Mouse (Mus musculus): Measurements from ENCODE around the gene Acy3. TPM values are rescaled to one million over a fixed set of nuclear protein-coding genes. Genes with fewer than 3 reads are reported as not detected.
"Not testable (repeated sequence)": the region's sequence is repeated elsewhere in the genome, so short reads cannot be mapped to it uniquely, and the experiment has no call there.

The Acy3 gene
- polyA plus RNA-seq, 2 experiments: 9.1 to 10.8 TPM

- Histone ChIP-seq H3K4me1 (replicated peaks; ENCODE audit: control insufficient read depth in 2 of 2, insufficient read depth in 2 of 2, low read length in 1 of 2) (no peaks in the 10 kb centered on the region), H3K9ac (replicated peaks) (no peak overlapping the region), H3K36me3 (replicated peaks; ENCODE audit: control insufficient read depth, insufficient read depth, low read depth) (no peaks in the 10 kb centered on the region), H3K27ac (no peak overlapping the region), H3K4me3 (ENCODE audit: insufficient read depth in 1 of 2, low read depth in 2 of 2, low read length in 2 of 2) (no peak overlapping the region), H3K4me2 (ENCODE audit: low read depth) (no peak overlapping the region), H3K9me3 (ENCODE audit: control insufficient read depth, low read length) (no peaks in the 10 kb centered on the region), H3K27me3 (ENCODE audit: control insufficient read depth, insufficient read depth, low read length) (no peaks in the 10 kb centered on the region)
- no peak for DNase-seq (ENCODE audit: low read depth in 3 of 3, low spot score in 3 of 3)
- no peak for TF ChIP-seq EP300 (IDR thresholded peaks at IDR 0.05; ENCODE audit: low read depth)
- TF ChIP-seq CTCF (IDR thresholded peaks at IDR 0.05; ENCODE audit: low read depth): no peak
- 57% methylated on average over 3 of the region's 3 CpGs for WGBS (ENCODE audit: insufficient replicate concordance)
- ATAC-seq (ENCODE audit: insufficient read depth): no peak
These were observed 31.3 kb upstream of the Acy3 start for GRCm38 (mm10) chr19:3955033-3955432.

GRCm38 (mm10) chr19:3955804-3956203, 30.6 kb upstream of the Acy3 start:
- H3K9ac ChIP-seq (replicated peaks): no peak overlapping the region
- ATAC-seq (ENCODE audit: insufficient read depth) (no peak), DNase-seq (ENCODE audit: low read depth in 3 of 3, low spot score in 3 of 3) (no peak)
- H3K36me3 ChIP-seq (replicated peaks; ENCODE audit: control insufficient read depth, insufficient read depth, low read depth): no peaks in the 10 kb centered on the region
- H3K4me1 ChIP-seq (replicated peaks; ENCODE audit: control insufficient read depth in 2 of 2, insufficient read depth in 2 of 2, low read length in 1 of 2): no peaks in the 10 kb centered on the region
- no peak overlapping the region for H3K27ac ChIP-seq
- no peak overlapping the region for H3K4me3 ChIP-seq (ENCODE audit: insufficient read depth in 1 of 2, low read depth in 2 of 2, low read length in 2 of 2)
- WGBS (ENCODE audit: insufficient replicate concordance): 34% methylated on average over 4 of the region's 4 CpGs
- no peak for TF ChIP-seq EP300 (IDR thresholded peaks at IDR 0.05; ENCODE audit: low read depth)
- TF ChIP-seq CTCF (IDR thresholded peaks at IDR 0.05; ENCODE audit: low read depth): no peak
- H3K4me2 ChIP-seq (ENCODE audit: low read depth): no peak overlapping the region
- H3K9me3 ChIP-seq (ENCODE audit: control insufficient read depth, low read length): no peaks in the 10 kb centered on the region
- H3K27me3 ChIP-seq (ENCODE audit: control insufficient read depth, insufficient read depth, low read length): no peaks in the 10 kb centered on the region

GRCm38 (mm10) chr19:3957296-3958036, 28.9 kb upstream of the Acy3 start:
- WGBS (ENCODE audit: insufficient replicate concordance): 56% methylated on average over 5 of the region's 5 CpGs
- not testable (repeated sequence) for H3K9ac ChIP-seq (replicated peaks)

GRCm38 (mm10) chr19:3958470-3958869, 27.9 kb upstream of the Acy3 start, which contains the start of gene Aldh3b3:
Gene Aldh3b3 (plus strand): TSS chr19:3958645.
- Histone ChIP-seq H3K4me3 (ENCODE audit: insufficient read depth in 1 of 2, low read depth in 2 of 2, low read length in 2 of 2) (no peak within 1 kb of the TSS), H3K27ac (no peak within 1 kb of the TSS), H3K27me3 (ENCODE audit: control insufficient read depth, insufficient read depth, low read length) (no peaks in the 10 kb centered on the region), H3K4me1 (replicated peaks; ENCODE audit: control insufficient read depth in 2 of 2, insufficient read depth in 2 of 2, low read length in 1 of 2) (no peaks in the 10 kb centered on the region), H3K9me3 (ENCODE audit: control insufficient read depth, low read length) (no peaks in the 10 kb centered on the region), H3K9ac (replicated peaks) (no peak within 1 kb of the TSS), H3K4me2 (ENCODE audit: low read depth) (no peak within 1 kb of the TSS), H3K36me3 (replicated peaks; ENCODE audit: control insufficient read depth, insufficient read depth, low read depth) (no peaks in the 10 kb centered on the region)
- DNase-seq (ENCODE audit: low read depth in 3 of 3, low spot score in 3 of 3) (no peak), ATAC-seq (ENCODE audit: insufficient read depth) (no peak)
- WGBS (ENCODE audit: insufficient replicate concordance): 63% methylated on average over 4 of the region's 4 CpGs
- TF ChIP-seq EP300 (IDR thresholded peaks at IDR 0.05; ENCODE audit: low read depth): no peak

More at GRCm38 (mm10) chr19:3957296-3958036, 28.9 kb upstream of the Acy3 start:
- ATAC-seq (ENCODE audit: insufficient read depth); H3K27ac ChIP-seq; DNase-seq (ENCODE audit: low read depth in 3 of 3, low spot score in 3 of 3); H3K4me3 ChIP-seq (ENCODE audit: insufficient read depth in 1 of 2, low read depth in 2 of 2, low read length in 2 of 2); H3K4me1 ChIP-seq (replicated peaks; ENCODE audit: control insufficient read depth in 2 of 2, insufficient read depth in 2 of 2, low read length in 1 of 2); H3K36me3 ChIP-seq (replicated peaks; ENCODE audit: control insufficient read depth, insufficient read depth, low read depth); H3K9me3 ChIP-seq (ENCODE audit: control insufficient read depth, low read length); H3K27me3 ChIP-seq (ENCODE audit: control insufficient read depth, insufficient read depth, low read length); H3K4me2 ChIP-seq (ENCODE audit: low read depth): not testable (repeated sequence)

- ATAC-seq (ENCODE audit: insufficient read depth) (no peak), DNase-seq (ENCODE audit: low read depth in 3 of 3, low spot score in 3 of 3) (no peak)
- Histone ChIP-seq H3K4me1 (replicated peaks; ENCODE audit: control insufficient read depth in 2 of 2, insufficient read depth in 2 of 2, low read length in 1 of 2) (no peaks in the 10 kb centered on the region), H3K27me3 (ENCODE audit: control insufficient read depth, insufficient read depth, low read length) (no peaks in the 10 kb centered on the region), H3K4me2 (ENCODE audit: low read depth) (no peak overlapping the region), H3K4me3 (ENCODE audit: insufficient read depth in 1 of 2, low read depth in 2 of 2, low read length in 2 of 2) (no peak overlapping the region), H3K36me3 (replicated peaks; ENCODE audit: control insufficient read depth, insufficient read depth, low read depth) (no peaks in the 10 kb centered on the region), H3K27ac (no peak overlapping the region), H3K9ac (replicated peaks) (no peak overlapping the region), H3K9me3 (ENCODE audit: control insufficient read depth, low read length) (no peaks in the 10 kb centered on the region)
- TF ChIP-seq CTCF (IDR thresholded peaks at IDR 0.05; ENCODE audit: low read depth) (no peak), EP300 (IDR thresholded peaks at IDR 0.05; ENCODE audit: low read depth) (no peak)
These were observed 27.3 kb upstream of the Acy3 start for GRCm38 (mm10) chr19:3959030-3959429.

All from liver, embryonic 14.5 days (tissue).